Mouse (Mus musculus) thymus, adult 2 months (tissue): ENCODE measurements around the gene Gm5142. TPM values are rescaled to one million over a fixed set of nuclear protein-coding genes. Genes with fewer than 3 reads are reported as not detected.

ENCODE experiments used
- DNase-seq: peaks from one replicate; pipeline ENCODE4 v3.0.0; 2021
- H3K27ac ChIP-seq: fragments of 200-500 bp; 2 replicates; pipeline ENCODE4 v1.5.1; 2012; ENCODE audit warnings: low read length, control low read depth; ENCODE audit not compliant: control insufficient read depth, insufficient read depth
- H3K27me3 ChIP-seq: fragments of 200-500 bp; 2 replicates; pipeline ENCODE4 v1.6.1; 2012; ENCODE audit warnings: mild to moderate bottlenecking, low read length, moderate library complexity, mixed read lengths; ENCODE audit not compliant: control insufficient read depth, insufficient read depth
- H3K36me3 ChIP-seq: fragments of 200-500 bp; 2 replicates; pipeline ENCODE4 v1.6.1; 2012; ENCODE audit warnings: mild to moderate bottlenecking, low read length, moderate library complexity; ENCODE audit not compliant: control insufficient read depth, insufficient read depth
- H3K4me1 ChIP-seq: fragments of 200-500 bp; replicated peaks from 2 replicates; pipeline ENCODE4 v1.6.1; 2012; ENCODE audit warnings: low read length; ENCODE audit not compliant: control insufficient read depth, insufficient read depth
- H3K4me3 ChIP-seq: fragments of 200-500 bp; 2 replicates; pipeline ENCODE4 v1.5.1; 2012; ENCODE audit warnings: mild to moderate bottlenecking, low read length, control low read depth, moderate library complexity; ENCODE audit not compliant: control insufficient read depth, insufficient read depth
- CTCF ChIP-seq: fragments of 200-500 bp; IDR thresholded peaks from 2 replicates; pipeline ENCODE4 v1.5.1; 2012; ENCODE audit warnings: mild to moderate bottlenecking, control low read depth, low read length, moderate library complexity, borderline replicate concordance; ENCODE audit not compliant: control insufficient read depth, poor library complexity, insufficient read depth; ENCODE audit errors: extremely low read depth
- POLR2A ChIP-seq: fragments of 200-500 bp; IDR thresholded peaks from 2 replicates; pipeline ENCODE4 v1.6.1; 2012; ENCODE audit warnings: mild to moderate bottlenecking, low read length, control low read depth, moderate library complexity; ENCODE audit not compliant: control insufficient read depth, poor library complexity, insufficient read depth; ENCODE audit errors: extremely low read depth
- WGBS: fragments of 180-500 bp; shearing (Covaris S2); methylation state at CpG from one replicate; pipeline ENCODE4 v1.1.7; 2018; 5-methylcytosine and 5-hydroxymethylcytosine counted together
- polyA plus RNA-seq: library from polyadenylated mRNA; depleted of rRNA; stranded (reverse); fragments of >200 nt; gene quantifications from 2 replicates; pipeline ENCODE4 v1.2.3, GENCODE M21; 2012; rRNA removed

Gm5142 gene
- not detected in 2 replicates for polyA plus RNA-seq

- Histone ChIP-seq H3K4me1 (no peaks in the 10 kb centered on the region), H3K27ac (no peak within 1 kb of the TSS), H3K27me3 (no peaks in the 10 kb centered on the region), H3K36me3 (no peaks in the 10 kb centered on the region), H3K4me3 (no peak within 1 kb of the TSS)
- no peak for DNase-seq
- no peak for TF ChIP-seq POLR2A
- no peak for TF ChIP-seq CTCF
- WGBS: 96% methylated on average over 3 of the region's 3 CpGs
Measured at GRCm38 (mm10) chr14:59178649-59179048, at the start of gene Gm5142. Gm5142 (minus strand) TSS chr14:59178749.

GRCm38 (mm10) chr14:59226240-59226639 is 47.7 kb upstream of the Gm5142 start:
- no peak for DNase-seq
- Histone ChIP-seq H3K27ac (no peak overlapping the region), H3K27me3 (no peaks in the 10 kb centered on the region), H3K36me3 (peaks cover 46% of the 10 kb centered on the region), H3K4me1 (no peaks in the 10 kb centered on the region), H3K4me3 (no peak overlapping the region)
- no peak for TF ChIP-seq POLR2A
- TF ChIP-seq CTCF: no peak
- WGBS: 97% methylated on average over 11 of the region's 11 CpGs

DNA sequence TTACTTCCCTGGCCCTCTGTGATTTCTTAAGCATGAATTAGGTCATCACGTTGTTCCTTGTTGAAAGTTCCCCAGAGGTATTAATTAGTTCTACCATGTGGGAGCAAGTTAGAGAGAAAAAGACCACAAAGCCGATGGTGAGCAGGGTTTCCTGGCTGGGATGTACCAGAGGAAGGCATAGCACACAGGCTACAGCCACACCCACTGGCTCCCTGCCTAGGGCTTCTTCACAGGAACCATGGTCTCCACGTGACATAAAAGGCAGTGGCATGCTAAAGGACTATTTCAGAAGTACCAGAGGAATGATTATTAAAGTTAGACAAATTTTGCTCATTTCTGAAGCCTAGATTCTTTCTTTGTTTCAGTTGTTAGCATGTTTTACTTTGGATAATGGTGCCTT is 40.7 kb upstream of the Gm5142 start:
- no peaks in the 10 kb centered on the region for H3K27me3 ChIP-seq
- 33% methylated on average over 3 of the region's 3 CpGs for WGBS
- no peak overlapping the region for H3K4me3 ChIP-seq
- DNase-seq: no peak
- no peak for TF ChIP-seq POLR2A
- TF ChIP-seq CTCF: no peak
- peaks cover 6% of the 10 kb centered on the region; the same call in 1 of the 2 replicates for H3K36me3 ChIP-seq
- no peak overlapping the region for H3K27ac ChIP-seq
- H3K4me1 ChIP-seq: no peaks in the 10 kb centered on the region

DNA sequence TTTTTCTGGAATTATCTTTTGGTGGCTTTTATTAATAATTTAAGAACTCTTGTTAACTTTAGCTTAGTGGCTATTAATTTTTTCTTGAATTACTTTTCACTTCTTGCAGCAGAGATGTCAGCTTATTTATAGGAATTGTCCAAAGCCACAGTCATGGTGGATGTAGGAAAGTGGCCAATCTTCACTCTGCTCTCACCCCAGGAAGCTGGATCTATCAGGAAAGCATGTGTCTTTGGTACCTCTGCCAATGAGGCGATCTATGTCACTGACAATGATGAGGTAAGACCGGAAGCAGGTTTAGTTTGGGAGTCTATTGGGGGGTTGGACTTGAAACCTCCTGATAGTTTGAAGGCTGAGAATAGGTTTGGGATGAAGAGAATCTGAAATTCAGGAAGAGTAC is 31.3 kb upstream of the Gm5142 start:
- no peaks in the 10 kb centered on the region for H3K36me3 ChIP-seq
- H3K4me1 ChIP-seq: no peaks in the 10 kb centered on the region
- H3K4me3 ChIP-seq: no peak overlapping the region
- no peak for DNase-seq
- no peak overlapping the region for H3K27ac ChIP-seq
- no peak for TF ChIP-seq POLR2A
- no peak for TF ChIP-seq CTCF
- 98% methylated on average over 2 of the region's 2 CpGs for WGBS
- no peaks in the 10 kb centered on the region for H3K27me3 ChIP-seq

GRCm38 (mm10) chr14:59209003-59209402 is 30.5 kb upstream of the Gm5142 start:
- DNase-seq: no peak
- no peak overlapping the region for H3K27ac ChIP-seq
- no peaks in the 10 kb centered on the region for H3K27me3 ChIP-seq
- no peaks in the 10 kb centered on the region for H3K4me1 ChIP-seq
- no peak overlapping the region for H3K4me3 ChIP-seq
- H3K36me3 ChIP-seq: no peaks in the 10 kb centered on the region
- WGBS: 90% methylated on average over 7 of the region's 7 CpGs
- TF ChIP-seq POLR2A: no peak
- TF ChIP-seq CTCF: no peak

GRCm38 (mm10) chr14:59205976-59206583 is 27.5 kb upstream of the Gm5142 start:
- no peak overlapping the region for H3K27ac ChIP-seq
- H3K27me3 ChIP-seq: no peaks in the 10 kb centered on the region
- no peaks in the 10 kb centered on the region for H3K4me1 ChIP-seq
- 97% methylated on average over 10 of the region's 10 CpGs for WGBS
- TF ChIP-seq CTCF (no peak), POLR2A (no peak)
- H3K36me3 ChIP-seq: no peaks in the 10 kb centered on the region
- DNase-seq: no peak
- H3K4me3 ChIP-seq: no peak overlapping the region

DNA sequence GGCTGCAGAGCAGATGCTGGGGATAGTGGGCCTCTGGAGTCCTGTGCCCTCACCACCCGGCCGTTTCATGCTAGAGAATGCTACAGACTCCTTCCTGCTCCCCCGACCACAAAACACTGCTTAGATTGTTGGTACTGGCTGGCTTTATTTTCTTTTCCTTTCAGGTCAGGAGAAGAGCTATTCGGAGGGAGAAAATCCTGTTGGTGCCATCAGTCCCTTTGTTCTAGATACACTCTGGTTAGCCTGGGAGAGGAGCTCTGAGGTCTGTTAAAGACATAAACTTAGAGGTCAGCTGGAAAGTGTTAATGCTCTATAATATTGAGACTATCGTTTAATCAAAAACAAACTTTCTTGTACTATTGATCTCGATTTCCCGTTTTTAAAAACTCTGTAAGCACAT is 26.9 kb upstream of the Gm5142 start:
- TF ChIP-seq CTCF: no peak
- TF ChIP-seq POLR2A: no peak
- no peak overlapping the region for H3K27ac ChIP-seq
- H3K4me3 ChIP-seq: no peak overlapping the region
- H3K36me3 ChIP-seq: no peaks in the 10 kb centered on the region
- no peak for DNase-seq
- 69% methylated on average over 7 of the region's 7 CpGs for WGBS
- H3K4me1 ChIP-seq: no peaks in the 10 kb centered on the region
- no peaks in the 10 kb centered on the region for H3K27me3 ChIP-seq
